Mouse (Mus musculus) kidney, embryonic 14.5 days (tissue): ENCODE results near the gene Ly86. TPM values are rescaled to one million over a fixed set of nuclear protein-coding genes. Genes with fewer than 3 reads are reported as not detected.
A peak's percentile ranks its signal among the peaks of the same experiment; 100 is the strongest.

Experiments
- ATAC-seq: fragments of 200-750 bp; cut with Nextera tagmentation; 2 replicates; pipeline ENCODE4 v1.8.0; 2017; ENCODE audit warnings: moderate number of reproducible peaks, mild to moderate bottlenecking, moderate TSS enrichment, moderate library complexity; ENCODE audit not compliant: low FRiP score, low TSS enrichment
- H3K27ac ChIP-seq: fragments of 300-500 bp; sonication (generic); 2 replicates; pipeline ENCODE4 v1.5.1; 2014; ENCODE audit warnings: low read depth, mild to moderate bottlenecking, low read length, moderate library complexity, mixed read lengths
- H3K27me3 ChIP-seq: fragments of 300-500 bp; sonication (generic); 2 replicates; pipeline ENCODE4 v1.6.1; 2014; ENCODE audit warnings: mild to moderate bottlenecking, low read length; ENCODE audit not compliant: control insufficient read depth, insufficient read depth
- H3K36me3 ChIP-seq: fragments of 300-500 bp; sonication (generic); 2 replicates; pipeline ENCODE4 v1.6.1; 2014; ENCODE audit warnings: low read length, mixed read lengths; ENCODE audit not compliant: control insufficient read depth, insufficient read depth
- H3K4me1 ChIP-seq: fragments of 300-500 bp; sonication (generic); 2 replicates; pipeline ENCODE4 v1.6.1; 2014; ENCODE audit warnings: low read length, mixed read lengths; ENCODE audit not compliant: control insufficient read depth, insufficient read depth
- H3K4me2 ChIP-seq: fragments of 300-500 bp; sonication (generic); replicated peaks from 2 replicates; pipeline ENCODE4 v1.6.1; 2014; ENCODE audit warnings: low read depth, mild to moderate bottlenecking, low read length
- H3K4me3 ChIP-seq: fragments of 300-500 bp; sonication (generic); 2 replicates; pipeline ENCODE4 v1.5.1; 2014; ENCODE audit warnings: mild to moderate bottlenecking, low read length
- H3K9ac ChIP-seq: fragments of 300-500 bp; sonication (generic); 2 replicates; pipeline ENCODE4 v1.6.1; 2014; ENCODE audit warnings: low read depth, mild to moderate bottlenecking, low read length, moderate library complexity
- H3K9me3 ChIP-seq: fragments of 300-500 bp; sonication (generic); 2 replicates; pipeline ENCODE4 v1.6.1; 2016; ENCODE audit warnings: low read length; ENCODE audit not compliant: control insufficient read depth
- WGBS: fragments of 180-500 bp; shearing (Covaris S2); extraction: QIAGEN DNeasy Blood & Tissue Kit; methylation state at CpG from one replicate; pipeline ENCODE4 v1.1.7; 2014; 5-methylcytosine and 5-hydroxymethylcytosine counted together
- polyA plus RNA-seq: library from polyadenylated mRNA; unstranded; fragments of >200 nt; fragmentation: Nextera tagmentation; extraction: Ambion mirVana; gene quantifications from 2 replicates; pipeline ENCODE4 v1.2.1, GENCODE M21; 2014

Gene Ly86
- polyA plus RNA-seq, 1 experiment from 2014 or later = 6.8 TPM

DNA sequence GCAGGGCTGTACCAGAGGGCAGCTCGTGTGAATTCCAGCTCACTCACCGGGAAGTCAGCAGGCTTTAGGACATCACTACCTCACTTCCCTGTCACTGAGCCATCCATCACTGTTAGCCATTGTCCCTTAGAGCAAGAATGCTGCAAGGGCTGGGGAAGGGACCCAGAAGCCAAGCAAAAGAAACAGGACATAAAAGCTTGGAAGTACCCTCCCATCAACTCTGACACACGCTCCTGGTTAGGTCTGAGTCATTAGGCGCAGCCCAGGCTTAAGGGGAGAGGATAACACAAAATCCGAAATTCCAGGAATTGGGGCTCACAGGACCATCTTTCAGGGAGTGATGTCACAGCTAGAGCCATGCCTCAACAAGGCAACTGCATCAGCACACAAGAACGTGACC lies 109.3 kb downstream of the Ly86 start:
- Histone ChIP-seq H3K4me2 (no peak overlapping the region), H3K9me3 (no peaks in the 10 kb centered on the region), H3K4me3 (no peak overlapping the region), H3K27ac (no peak overlapping the region), H3K27me3 (no peaks in the 10 kb centered on the region), H3K9ac (no peak overlapping the region), H3K4me1 (peaks cover 51% of the 10 kb centered on the region), H3K36me3 (no peaks in the 10 kb centered on the region)
- WGBS = 43% methylated on average over 6 of the region's 6 CpGs
- ATAC-seq = no peak

DNA sequence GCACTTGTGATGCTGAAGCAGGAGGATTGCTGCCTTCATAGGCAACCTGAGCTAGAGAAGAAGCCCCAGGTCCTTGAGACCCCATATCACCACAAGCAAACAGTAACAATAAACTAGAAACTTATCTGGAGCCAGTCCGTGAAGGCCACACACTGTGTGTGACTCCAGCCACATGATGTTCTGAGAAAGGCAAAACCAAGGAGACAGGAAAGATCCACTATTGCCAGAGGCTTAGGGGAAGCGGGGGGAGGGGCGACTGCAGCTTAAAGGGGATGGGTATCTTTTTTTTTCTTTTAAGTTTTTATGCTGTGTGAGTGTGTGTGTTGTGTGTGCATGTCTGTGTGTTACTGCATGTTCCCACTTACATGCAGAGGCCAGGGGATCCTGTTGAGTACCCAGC lies 110.6 kb downstream of the Ly86 start:
- H3K27ac ChIP-seq = no peak overlapping the region
- WGBS = 78% methylated on average over 3 of the region's 3 CpGs
- H3K4me1 ChIP-seq = peaks cover 52% of the 10 kb centered on the region
- no peak overlapping the region for H3K4me2 ChIP-seq
- no peak overlapping the region for H3K9ac ChIP-seq
- H3K4me3 ChIP-seq = no peak overlapping the region
- H3K36me3 ChIP-seq = no peaks in the 10 kb centered on the region
- ATAC-seq = no peak
- no peaks in the 10 kb centered on the region for H3K9me3 ChIP-seq
- H3K27me3 ChIP-seq = no peaks in the 10 kb centered on the region

DNA sequence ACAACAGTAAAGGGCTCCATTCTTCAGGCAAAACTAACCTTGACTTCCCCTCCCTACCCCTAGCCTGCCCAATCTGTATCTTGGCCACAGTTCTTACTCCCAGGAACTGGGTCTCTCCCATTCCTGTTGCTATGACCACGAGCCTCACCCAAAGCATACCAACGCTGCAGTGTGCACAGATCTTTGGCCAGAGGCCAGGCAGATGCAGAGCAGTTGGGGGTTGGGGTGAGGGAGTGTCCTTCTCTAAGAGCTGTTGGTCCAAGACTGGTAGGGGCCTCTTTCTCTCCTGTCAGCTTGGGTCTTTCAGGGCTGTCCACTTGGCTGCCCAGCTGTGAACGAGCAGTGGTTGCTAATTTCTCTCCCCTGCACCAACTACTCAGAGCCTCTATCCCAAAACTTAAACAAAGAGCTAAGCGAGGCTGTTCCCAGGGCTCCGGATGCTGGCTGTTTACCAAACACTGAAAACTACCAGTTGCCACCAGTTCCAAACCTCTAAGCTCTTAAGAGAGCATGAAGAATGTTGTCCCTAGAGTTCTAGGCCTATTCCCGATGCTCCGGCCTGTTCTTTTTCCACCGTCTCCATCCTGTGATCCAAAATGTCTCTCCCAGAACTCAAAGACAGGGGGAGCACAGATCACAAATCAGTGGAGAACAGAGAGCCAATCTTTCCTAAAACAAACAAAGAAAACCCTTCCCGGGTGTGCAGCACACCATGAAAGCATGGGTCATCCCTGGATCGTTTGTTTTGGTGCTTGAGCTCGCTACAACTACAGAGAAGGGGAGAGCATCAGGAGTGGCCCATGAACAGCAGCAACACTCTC lies 112.2 kb downstream of the Ly86 start:
- Histone ChIP-seq H3K9me3 (no peaks in the 10 kb centered on the region), H3K27ac (peak overlapping the region; percentile 91), H3K9ac (no peak overlapping the region; the same call in 1 of the 2 replicates), H3K4me3 (no peak overlapping the region), H3K27me3 (no peaks in the 10 kb centered on the region), H3K4me2 (no peak overlapping the region), H3K36me3 (no peaks in the 10 kb centered on the region), H3K4me1 (peaks cover 48% of the 10 kb centered on the region)
- 26% methylated on average over 11 of the region's 11 CpGs for WGBS
- ATAC-seq = peak; percentile 67

DNA sequence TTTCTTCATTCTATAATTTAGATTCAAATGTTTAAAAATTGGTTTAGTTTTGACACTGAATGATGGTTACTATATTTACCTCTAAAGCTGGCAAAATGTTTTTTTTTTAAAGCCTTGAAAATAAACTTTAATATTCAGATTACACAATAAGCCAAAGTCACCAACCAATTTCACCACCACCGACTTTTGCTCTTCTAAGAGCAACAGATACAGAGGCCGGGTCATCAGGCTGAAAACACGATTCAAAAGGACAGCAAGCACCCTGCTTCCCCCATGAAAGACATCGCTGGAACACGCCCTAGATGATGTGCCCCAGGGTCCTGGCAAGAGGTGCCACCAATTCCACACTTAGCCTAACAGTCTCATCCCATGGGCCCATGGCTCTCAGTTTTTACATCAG lies 113.5 kb downstream of the Ly86 start:
- H3K4me3 ChIP-seq = no peak overlapping the region
- H3K9ac ChIP-seq = no peak overlapping the region
- no peaks in the 10 kb centered on the region for H3K9me3 ChIP-seq
- H3K27ac ChIP-seq = no peak overlapping the region
- H3K4me2 ChIP-seq = no peak overlapping the region
- no peaks in the 10 kb centered on the region for H3K27me3 ChIP-seq
- no peak for ATAC-seq
- H3K4me1 ChIP-seq = peaks cover 36% of the 10 kb centered on the region
- no peaks in the 10 kb centered on the region for H3K36me3 ChIP-seq
- 87% methylated on average over 5 of the region's 5 CpGs for WGBS

DNA sequence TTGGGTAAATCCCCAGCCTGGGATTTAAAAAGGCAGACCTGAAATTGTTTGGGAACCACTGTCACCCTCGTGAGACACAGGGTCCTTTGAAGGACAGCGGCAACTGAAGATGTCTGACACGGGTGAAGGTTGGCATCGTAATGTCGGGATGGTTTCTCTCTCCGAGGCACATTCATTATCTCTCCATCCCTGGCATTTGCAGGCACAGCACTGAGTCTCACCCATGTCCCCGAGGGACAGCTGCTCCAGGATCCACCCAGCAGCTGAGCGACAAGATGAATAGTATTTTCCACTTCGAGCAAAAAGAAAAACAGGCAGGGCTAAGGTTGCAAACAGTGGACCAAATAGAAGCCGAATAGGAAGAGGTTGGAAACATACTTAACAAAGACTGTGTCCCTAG lies 114.0 kb downstream of the Ly86 start:
- no peak for ATAC-seq
- Histone ChIP-seq H3K9ac (no peak overlapping the region), H3K4me2 (no peak overlapping the region), H3K27ac (no peak overlapping the region), H3K36me3 (no peaks in the 10 kb centered on the region), H3K27me3 (no peaks in the 10 kb centered on the region), H3K9me3 (no peaks in the 10 kb centered on the region), H3K4me1 (peaks cover 33% of the 10 kb centered on the region), H3K4me3 (no peak overlapping the region)
- WGBS = 77% methylated on average over 10 of the region's 10 CpGs

DNA sequence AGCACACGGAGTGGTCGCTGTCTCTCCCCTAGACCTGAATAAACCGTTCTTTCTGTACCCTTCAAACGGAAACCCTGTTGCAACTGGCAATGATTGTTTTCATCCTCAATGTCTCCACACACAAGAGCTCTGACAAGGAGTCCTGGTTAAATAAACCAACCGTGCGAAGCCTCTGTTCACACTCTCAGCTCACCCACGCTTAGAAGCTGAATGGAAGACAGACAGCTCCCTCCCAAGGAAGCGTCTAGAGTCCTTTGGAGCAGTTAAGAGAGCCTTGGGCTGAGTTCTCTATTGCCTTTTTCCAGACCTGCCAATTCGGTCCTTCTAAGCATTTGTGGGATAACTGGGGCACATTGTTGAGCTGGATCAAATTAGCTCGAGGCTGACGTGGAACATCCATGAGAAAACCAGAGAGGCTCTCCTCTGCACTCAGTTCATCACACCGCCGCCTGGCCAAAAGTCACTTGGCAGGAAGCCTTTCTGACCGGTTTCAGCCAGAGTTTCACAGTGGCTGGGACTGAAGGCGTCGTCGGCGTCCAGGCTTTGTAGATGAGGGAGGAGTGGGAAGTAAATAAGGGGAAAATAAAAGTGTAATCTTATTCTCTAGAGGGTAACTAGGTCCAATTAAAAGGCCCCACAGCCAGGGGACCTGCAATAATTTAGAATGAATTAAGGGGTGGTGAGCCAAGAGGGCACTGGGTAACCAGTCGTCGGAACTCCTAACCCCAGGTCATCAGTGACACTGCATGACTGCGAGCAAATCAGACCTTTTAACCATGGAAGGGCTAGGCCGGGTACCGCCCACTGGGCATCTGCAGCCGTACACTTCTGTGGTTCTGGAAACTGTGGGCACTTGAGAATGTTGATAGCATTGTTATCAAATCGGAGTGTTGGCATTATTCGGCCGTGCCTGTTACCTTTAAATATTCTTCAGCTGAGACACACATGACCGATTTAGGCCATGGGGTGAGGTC lies 115.2 kb downstream of the Ly86 start:
- Histone ChIP-seq H3K27ac (no peak overlapping the region; the same call in 1 of the 2 replicates), H3K4me1 (peaks cover 29% of the 10 kb centered on the region), H3K9ac (no peak overlapping the region), H3K9me3 (no peaks in the 10 kb centered on the region), H3K36me3 (no peaks in the 10 kb centered on the region), H3K4me3 (no peak overlapping the region), H3K4me2 (no peak overlapping the region), H3K27me3 (no peaks in the 10 kb centered on the region)
- peak; percentile 41 for ATAC-seq
- 42% methylated on average over 28 of the region's 28 CpGs for WGBS

DNA sequence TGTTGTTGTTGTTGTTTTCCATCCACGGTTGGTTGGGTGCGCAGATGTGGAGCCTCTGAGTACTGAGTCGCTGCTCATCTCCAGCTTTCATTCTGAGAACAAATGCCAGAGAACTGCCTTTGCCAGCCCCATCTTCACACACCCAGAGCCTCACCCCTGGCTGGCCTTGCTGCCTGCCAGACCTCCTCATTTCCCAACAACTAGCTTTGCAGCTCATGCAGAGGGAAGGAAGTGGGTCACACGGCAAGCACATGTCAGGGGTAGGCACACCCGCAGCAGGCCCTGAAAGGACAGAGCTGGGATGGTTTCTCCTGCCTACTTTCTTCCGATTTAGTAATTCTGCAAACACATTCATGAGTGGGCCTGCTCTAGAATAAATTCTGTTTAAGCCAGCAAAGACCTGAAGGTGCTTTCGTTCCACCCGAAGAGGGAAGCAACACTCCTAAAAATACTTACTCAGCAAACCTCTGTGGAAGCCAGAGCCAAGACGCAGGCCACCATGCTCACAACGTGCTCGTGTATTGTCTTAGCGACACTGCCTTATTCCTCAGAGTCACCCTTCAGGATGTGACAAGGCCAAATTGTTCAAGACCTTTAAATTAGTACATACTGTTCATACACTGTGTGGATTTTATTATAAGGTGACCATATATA lies 117.2 kb downstream of the Ly86 start:
- H3K27me3 ChIP-seq = no peaks in the 10 kb centered on the region
- H3K4me1 ChIP-seq = peaks cover 11% of the 10 kb centered on the region
- ATAC-seq = no peak
- 90% methylated on average over 12 of the region's 12 CpGs for WGBS
- H3K9me3 ChIP-seq = no peaks in the 10 kb centered on the region
- no peak overlapping the region for H3K4me2 ChIP-seq
- H3K4me3 ChIP-seq = no peak overlapping the region
- H3K36me3 ChIP-seq = no peaks in the 10 kb centered on the region
- H3K27ac ChIP-seq = no peak overlapping the region
- no peak overlapping the region for H3K9ac ChIP-seq

DNA sequence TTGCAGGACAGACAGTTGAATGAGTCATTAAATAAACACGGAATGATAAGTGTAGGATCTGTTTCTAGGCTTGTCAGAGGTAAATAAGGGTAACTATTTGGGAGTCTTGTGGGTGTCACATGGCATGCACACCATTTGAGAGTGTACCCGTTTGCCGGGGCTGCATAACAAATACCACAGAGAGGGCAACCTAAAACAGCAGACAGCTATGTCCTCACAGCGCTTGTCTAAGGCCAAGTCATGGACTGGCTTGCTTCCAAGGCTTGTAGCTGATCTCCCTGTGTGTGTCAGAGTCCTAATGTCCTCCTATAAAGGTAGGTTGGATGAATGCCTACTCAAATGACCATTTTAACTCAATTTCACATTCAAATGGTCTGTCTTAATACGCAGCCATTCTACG lies 120.7 kb downstream of the Ly86 start:
- no peak overlapping the region for H3K4me3 ChIP-seq
- H3K27me3 ChIP-seq = no peaks in the 10 kb centered on the region
- WGBS = 79% methylated on average over 6 of the region's 6 CpGs
- no peak overlapping the region for H3K9ac ChIP-seq
- H3K4me2 ChIP-seq = no peak overlapping the region
- H3K4me1 ChIP-seq = peaks cover 12% of the 10 kb centered on the region
- no peaks in the 10 kb centered on the region for H3K9me3 ChIP-seq
- H3K36me3 ChIP-seq = no peaks in the 10 kb centered on the region
- no peak overlapping the region for H3K27ac ChIP-seq
- no peak for ATAC-seq
